Mouse (Mus musculus): ENCODE data around the gene Runx1.

DNA sequence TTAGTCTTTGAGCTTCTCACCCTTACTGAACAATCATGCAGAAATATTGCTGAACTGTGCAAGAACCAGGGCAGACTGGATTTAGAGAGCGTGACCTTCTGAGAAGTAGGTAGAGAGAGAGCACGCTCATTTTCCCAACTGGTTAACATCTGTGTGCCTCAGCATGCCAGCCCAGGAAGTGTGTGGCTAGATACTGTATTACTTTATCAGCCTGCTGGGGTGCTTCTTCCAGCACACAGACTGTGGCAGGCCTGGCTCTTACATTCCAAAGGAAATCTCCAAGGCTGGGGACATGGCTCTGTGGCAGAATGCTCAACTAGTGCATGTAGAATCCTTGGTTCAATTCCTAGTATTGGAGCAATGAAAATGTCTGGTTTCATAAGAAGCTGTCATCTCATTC, 78.9 kb downstream of the Runx1 start:
- no peak for TF ChIP-seq ZC3H11A (IDR thresholded peaks at IDR 0.05; ENCODE audit: low read depth, low read length)
- no peak for TF ChIP-seq USF1 (IDR thresholded peaks at IDR 0.05; ENCODE audit: low read depth, low read length)
- TF ChIP-seq RCOR1 (conservative IDR thresholded peaks at IDR 0.05; ENCODE audit: low read depth, low read length) = no peak
- no peak for TF ChIP-seq POLR2A (IDR thresholded peaks at IDR 0.05; ENCODE audit: low read depth, low read length)
- TF ChIP-seq CTCF (conservative IDR thresholded peaks at IDR 0.05 in 1 of 2, IDR thresholded peaks at IDR 0.05 in 1 of 2; ENCODE audit: low read depth in 2 of 2, low read length in 2 of 2) = no peak
- no peak for TF ChIP-seq JUN (IDR thresholded peaks at IDR 0.05; ENCODE audit: insufficient read depth, low read depth, low read length)
- TF ChIP-seq NELFE (IDR thresholded peaks at IDR 0.05; ENCODE audit: low read depth, low read length) = no peak
- no peak for TF ChIP-seq E2F4 (IDR thresholded peaks at IDR 0.05; ENCODE audit: insufficient replicate concordance, low read depth, low read length)
- TF ChIP-seq MYC (IDR thresholded peaks at IDR 0.05; ENCODE audit: low read depth, low read length) = no peak
- no peak for TF ChIP-seq EP300 (IDR thresholded peaks at IDR 0.05; ENCODE audit: low read length)
- TF ChIP-seq UBTF (IDR thresholded peaks at IDR 0.05; ENCODE audit: low read depth, low read length) = no peak
- no peak for TF ChIP-seq HCFC1 (IDR thresholded peaks at IDR 0.05; ENCODE audit: low read depth, low read length)
- TF ChIP-seq PAX5 (IDR thresholded peaks at IDR 0.05; ENCODE audit: low read length) = no peak
